Mouse (Mus musculus): ENCODE results near the gene Arpc3. TPM values are rescaled to one million over a fixed set of nuclear protein-coding genes. Genes with fewer than 3 reads are reported as not detected.

Arpc3 gene
- 184 TPM for polyA plus RNA-seq (2014; fragmentation: Illumina TruSeq; extraction: RNeasy Lipid Tissue Mini Kit (QIAGEN cat#74804); ENCODE audit: low read depth, low replicate concordance)

GRCm38 (mm10) chr5:122391786-122392180 is at the start of gene Arpc3:
TSS of gene Arpc3 (plus strand) at chr5:122391878.

GRCm38 (mm10) chr5:122353807-122354491 is 37.7 kb upstream of the Arpc3 start, which contains the start of the genes Rad9b and Vps29:
TSS of gene Rad9b (minus strand) at chr5:122354233.
TSS of gene Vps29 (plus strand) at chr5:122354369.

GRCm38 (mm10) chr5:122371591-122372191 is 20.0 kb upstream of the Arpc3 start, which contains the start of gene Gpn3:
TSS of gene Gpn3 (plus strand) at chr5:122371876.

GRCm38 (mm10) chr5:122372192-122372769 is 19.4 kb upstream of the Arpc3 start, which contains the start of gene Fam216a:
TSS of gene Fam216a (minus strand) at chr5:122372364.

GRCm38 (mm10) chr5:122421271-122422068 is 29.8 kb downstream of the Arpc3 start, which contains the start of gene Anapc7:
TSS of gene Anapc7 (plus strand) at chr5:122421693.

Other genes with a start within 250 kb of the Arpc3 start
- 371 TPM for gene Ppp1cc, start 233.6 kb upstream of the Arpc3 start, polyA plus RNA-seq (2014; fragmentation: Illumina TruSeq; extraction: RNeasy Lipid Tissue Mini Kit (QIAGEN cat#74804); ENCODE audit: low read depth, low replicate concordance)
- gene Hvcn1, start 185.1 kb upstream of the Arpc3 start, polyA plus RNA-seq (2014; fragmentation: Illumina TruSeq; extraction: RNeasy Lipid Tissue Mini Kit (QIAGEN cat#74804); ENCODE audit: low read depth, low replicate concordance), result not detected
- 2.3 TPM for gene Tctn1, start 127.4 kb upstream of the Arpc3 start, polyA plus RNA-seq (2014; fragmentation: Illumina TruSeq; extraction: RNeasy Lipid Tissue Mini Kit (QIAGEN cat#74804); ENCODE audit: low read depth, low replicate concordance)
- 80.2 TPM for gene Pptc7, start 107.5 kb upstream of the Arpc3 start, polyA plus RNA-seq (2014; fragmentation: Illumina TruSeq; extraction: RNeasy Lipid Tissue Mini Kit (QIAGEN cat#74804); ENCODE audit: low read depth, low replicate concordance)
- 5.4 TPM for gene Rad9b, start 37.6 kb upstream of the Arpc3 start, polyA plus RNA-seq (2014; fragmentation: Illumina TruSeq; extraction: RNeasy Lipid Tissue Mini Kit (QIAGEN cat#74804); ENCODE audit: low read depth, low replicate concordance)
- gene Vps29, start 37.5 kb upstream of the Arpc3 start, polyA plus RNA-seq (2014; fragmentation: Illumina TruSeq; extraction: RNeasy Lipid Tissue Mini Kit (QIAGEN cat#74804); ENCODE audit: low read depth, low replicate concordance), result 230 TPM
- gene Gpn3, start 20.0 kb upstream of the Arpc3 start, polyA plus RNA-seq (2014; fragmentation: Illumina TruSeq; extraction: RNeasy Lipid Tissue Mini Kit (QIAGEN cat#74804); ENCODE audit: low read depth, low replicate concordance), result 30.3 TPM
- 16.1 TPM for gene Fam216a, start 19.5 kb upstream of the Arpc3 start, polyA plus RNA-seq (2014; fragmentation: Illumina TruSeq; extraction: RNeasy Lipid Tissue Mini Kit (QIAGEN cat#74804); ENCODE audit: low read depth, low replicate concordance)
- 9.9 TPM for gene Anapc7, start 29.8 kb downstream of the Arpc3 start, polyA plus RNA-seq (2014; fragmentation: Illumina TruSeq; extraction: RNeasy Lipid Tissue Mini Kit (QIAGEN cat#74804); ENCODE audit: low read depth, low replicate concordance)
- gene Atp2a2, start 110.3 kb downstream of the Arpc3 start, polyA plus RNA-seq (2014; fragmentation: Illumina TruSeq; extraction: RNeasy Lipid Tissue Mini Kit (QIAGEN cat#74804); ENCODE audit: low read depth, low replicate concordance), result 210 TPM
- gene Ift81, start 222.6 kb downstream of the Arpc3 start, polyA plus RNA-seq (2014; fragmentation: Illumina TruSeq; extraction: RNeasy Lipid Tissue Mini Kit (QIAGEN cat#74804); ENCODE audit: low read depth, low replicate concordance), result 42.6 TPM

All from adrenal gland, adult 10 weeks (tissue).